Mouse (Mus musculus) embryonic facial prominence, embryonic 15.5 days (tissue): ENCODE measurements around the gene Col4a2. TPM values are rescaled to one million over a fixed set of nuclear protein-coding genes. Genes with fewer than 3 reads are reported as not detected.

Source experiments
- ATAC-seq: fragments of 200-750 bp; cut with Nextera tagmentation; 2 replicates; pipeline ENCODE4 v1.8.0; 2017; ENCODE audit warnings: low read depth, moderate TSS enrichment; ENCODE audit not compliant: insufficient number of reproducible peaks, low FRiP score, low TSS enrichment
- H3K27ac ChIP-seq: fragments of 300-500 bp; sonication (generic); replicated peaks from 2 replicates; pipeline ENCODE4 v1.5.1; 2015; ENCODE audit warnings: mild to moderate bottlenecking, inconsistent platforms
- H3K27me3 ChIP-seq: fragments of 300-500 bp; sonication (generic); 2 replicates; pipeline ENCODE4 v1.6.1; 2015; ENCODE audit warnings: inconsistent platforms
- H3K36me3 ChIP-seq: fragments of 300-500 bp; sonication (generic); 2 replicates; pipeline ENCODE4 v1.6.1; 2015; ENCODE audit warnings: mild to moderate bottlenecking, inconsistent platforms
- H3K4me1 ChIP-seq: fragments of 300-500 bp; sonication (generic); 2 replicates; pipeline ENCODE4 v1.6.1; 2015; ENCODE audit warnings: inconsistent platforms
- H3K4me2 ChIP-seq: fragments of 300-500 bp; sonication (generic); replicated peaks from 2 replicates; pipeline ENCODE4 v1.6.1; 2015; ENCODE audit warnings: mild to moderate bottlenecking, inconsistent platforms
- H3K4me3 ChIP-seq: fragments of 300-500 bp; sonication (generic); replicated peaks from 2 replicates; pipeline ENCODE4 v1.5.1; 2015; ENCODE audit warnings: mild to moderate bottlenecking, inconsistent platforms
- H3K9ac ChIP-seq: fragments of 300-500 bp; sonication (generic); 2 replicates; pipeline ENCODE4 v1.6.1; 2015; ENCODE audit warnings: inconsistent platforms
- H3K9me3 ChIP-seq: fragments of 300-500 bp; sonication (generic); replicated peaks from 2 replicates; pipeline ENCODE4 v1.6.1; 2016; ENCODE audit warnings: inconsistent platforms
- WGBS: fragments of 180-500 bp; shearing (Covaris S2); methylation state at CpG from one replicate; pipeline ENCODE4 v1.1.7; 2015; 5-methylcytosine and 5-hydroxymethylcytosine counted together
- polyA plus RNA-seq: library from polyadenylated mRNA; unstranded; fragments of >200 nt; fragmentation: Nextera tagmentation; extraction: Ambion mirVana; gene quantifications from 2 replicates; pipeline ENCODE4 v1.2.1, GENCODE M21; 2015

Gene Col4a2
- polyA plus RNA-seq, 1 experiment from 2014 or later = 86.9 TPM

DNA sequence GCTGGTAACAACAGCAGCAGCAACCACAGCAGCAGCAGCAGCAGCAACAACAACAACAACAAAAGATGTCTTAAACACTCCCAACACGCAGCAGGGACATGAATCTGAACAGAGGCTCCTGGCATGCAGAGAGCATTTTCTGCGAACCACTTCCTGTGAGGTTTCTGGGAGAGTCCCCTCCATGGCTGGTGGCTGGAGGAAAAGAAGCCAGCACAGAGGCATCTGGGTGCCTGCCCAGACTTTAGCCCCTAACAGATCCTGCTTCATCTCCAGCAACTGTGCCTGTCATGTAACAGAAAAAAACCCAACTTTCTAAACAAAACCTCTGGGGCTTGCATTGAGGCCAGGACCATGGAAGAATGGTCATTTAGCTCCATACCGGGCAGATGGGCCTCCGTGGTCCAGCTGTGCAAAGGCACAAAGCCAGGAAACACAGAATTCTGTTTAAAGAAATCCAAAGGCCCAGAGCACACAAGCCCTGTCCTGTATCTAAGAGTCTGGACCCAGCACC, 34.4 kb upstream of the Col4a2 start:
- H3K9ac ChIP-seq = no peak overlapping the region
- ATAC-seq = no peak
- H3K36me3 ChIP-seq = no peaks in the 10 kb centered on the region
- peak overlapping the region; percentile 58 for H3K27ac ChIP-seq
- no peak overlapping the region for H3K4me2 ChIP-seq
- no peaks in the 10 kb centered on the region for H3K9me3 ChIP-seq
- H3K4me1 ChIP-seq = peaks cover 56% of the 10 kb centered on the region
- no peaks in the 10 kb centered on the region for H3K27me3 ChIP-seq
- 44% methylated on average over 4 of the region's 4 CpGs for WGBS
- no peak overlapping the region for H3K4me3 ChIP-seq

GRCm38 (mm10) chr8:11279296-11279826, 33.2 kb upstream of the Col4a2 start:
- 51% methylated on average over 20 of the region's 20 CpGs for WGBS
- no peak for ATAC-seq
- no peaks in the 10 kb centered on the region for H3K27me3 ChIP-seq
- H3K4me2 ChIP-seq = peak overlapping the region; percentile 17
- no peak overlapping the region for H3K4me3 ChIP-seq
- no peaks in the 10 kb centered on the region for H3K9me3 ChIP-seq
- H3K9ac ChIP-seq = no peak overlapping the region
- peak overlapping the region; percentile 58; the same call in 1 of the 2 replicates for H3K27ac ChIP-seq
- peaks cover 55% of the 10 kb centered on the region for H3K4me1 ChIP-seq
- H3K36me3 ChIP-seq = no peaks in the 10 kb centered on the region

DNA sequence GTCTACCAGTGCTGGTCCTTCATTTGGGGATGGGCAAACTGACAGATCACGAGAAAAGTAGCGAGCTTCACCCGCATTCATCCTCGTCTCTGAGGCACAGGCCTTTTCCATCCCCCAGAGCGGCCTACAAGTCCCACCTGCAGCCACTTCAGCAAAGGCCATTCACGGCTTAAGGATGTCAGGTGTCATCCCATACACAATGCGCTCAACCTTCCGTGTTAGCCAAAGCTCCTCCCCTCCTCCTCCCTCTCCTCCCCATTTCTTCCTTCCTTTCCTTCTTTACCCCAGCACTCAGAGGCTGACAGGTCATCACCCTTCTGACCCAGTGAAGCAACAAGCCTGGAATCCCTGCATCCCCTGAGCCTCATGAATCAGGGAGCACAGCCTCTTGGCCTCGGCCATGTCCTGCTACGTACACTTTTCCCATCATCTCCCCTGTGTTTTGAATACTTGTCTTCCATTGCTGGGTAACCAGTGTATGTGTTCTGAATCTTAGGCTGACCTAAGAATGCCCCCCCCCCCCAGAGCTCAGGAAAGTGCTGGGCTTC, 31.8 kb upstream of the Col4a2 start:
- no peaks in the 10 kb centered on the region for H3K9me3 ChIP-seq
- H3K9ac ChIP-seq = no peak overlapping the region
- no peaks in the 10 kb centered on the region for H3K27me3 ChIP-seq
- H3K36me3 ChIP-seq = no peaks in the 10 kb centered on the region
- WGBS = 78% methylated on average over 10 of the region's 10 CpGs
- H3K4me3 ChIP-seq = no peak overlapping the region
- H3K4me1 ChIP-seq = peaks cover 47% of the 10 kb centered on the region
- no peak for ATAC-seq
- H3K27ac ChIP-seq = no peak overlapping the region
- no peak overlapping the region for H3K4me2 ChIP-seq

- WGBS = 76% methylated on average over 10 of the region's 10 CpGs
- Histone ChIP-seq H3K27me3 (no peaks in the 10 kb centered on the region), H3K27ac (no peak overlapping the region), H3K9me3 (no peaks in the 10 kb centered on the region), H3K9ac (no peak overlapping the region), H3K4me3 (no peak overlapping the region), H3K36me3 (no peaks in the 10 kb centered on the region), H3K4me2 (no peak overlapping the region), H3K4me1 (peaks cover 44% of the 10 kb centered on the region)
- no peak for ATAC-seq
Observed at GRCm38 (mm10) chr8:11282139-11282538, 30.5 kb upstream of the Col4a2 start.

GRCm38 (mm10) chr8:11282696-11283095, 29.9 kb upstream of the Col4a2 start:
- H3K4me1 ChIP-seq = peaks cover 38% of the 10 kb centered on the region
- H3K27me3 ChIP-seq = no peaks in the 10 kb centered on the region
- no peak overlapping the region for H3K27ac ChIP-seq
- no peak overlapping the region for H3K9ac ChIP-seq
- no peak overlapping the region for H3K4me3 ChIP-seq
- WGBS = 78% methylated on average over 7 of the region's 7 CpGs
- no peaks in the 10 kb centered on the region for H3K9me3 ChIP-seq
- no peak for ATAC-seq
- no peaks in the 10 kb centered on the region for H3K36me3 ChIP-seq
- H3K4me2 ChIP-seq = no peak overlapping the region

DNA sequence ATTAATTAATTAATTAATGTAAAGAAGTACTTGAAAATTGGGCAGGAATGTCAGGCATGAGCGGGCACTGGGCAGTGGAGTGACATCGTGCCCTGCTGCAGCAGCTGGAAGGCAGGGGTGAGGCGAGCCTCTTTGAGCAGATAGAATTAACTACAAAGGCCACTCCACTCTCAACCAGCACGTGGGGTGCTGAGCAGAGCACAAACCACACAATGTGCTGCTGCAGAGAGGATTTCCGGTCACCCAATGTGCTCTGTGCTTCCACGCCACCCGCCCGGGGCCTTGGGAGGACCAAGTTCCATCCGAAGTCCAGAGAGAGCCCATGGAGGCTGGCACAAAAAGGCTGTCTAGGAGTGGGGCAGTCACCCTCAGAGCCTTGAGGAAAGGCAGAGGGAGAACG, 29.4 kb upstream of the Col4a2 start:
- H3K36me3 ChIP-seq = no peaks in the 10 kb centered on the region
- H3K9me3 ChIP-seq = no peaks in the 10 kb centered on the region
- 70% methylated on average over 10 of the region's 10 CpGs for WGBS
- H3K27ac ChIP-seq = 0 out of 2 replicates have a peak overlapping the region, but pooled peaks have one; percentile 22
- no peak overlapping the region for H3K4me2 ChIP-seq
- H3K4me1 ChIP-seq = peaks cover 33% of the 10 kb centered on the region
- no peak overlapping the region for H3K9ac ChIP-seq
- ATAC-seq = no peak
- H3K4me3 ChIP-seq = no peak overlapping the region
- no peaks in the 10 kb centered on the region for H3K27me3 ChIP-seq

DNA sequence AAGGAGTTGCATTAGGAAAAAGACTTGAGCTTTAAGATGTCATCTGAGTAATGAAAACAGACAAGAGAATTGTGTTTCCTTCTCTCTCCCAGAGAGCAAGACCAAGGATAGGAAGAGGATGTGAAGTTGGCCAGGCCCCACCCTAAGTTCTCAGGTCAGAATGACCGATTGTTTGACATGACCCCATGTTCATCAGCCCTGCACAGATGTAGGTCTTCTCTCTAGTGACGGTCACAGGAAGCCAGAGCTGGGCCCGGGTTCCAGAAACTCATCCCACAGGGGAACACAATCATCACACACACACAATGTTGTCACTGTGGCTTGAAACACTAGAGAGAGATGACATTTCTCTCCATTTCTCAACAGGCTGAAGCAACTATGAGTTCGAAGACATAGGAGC, 27.2 kb upstream of the Col4a2 start:
- no peak overlapping the region for H3K27ac ChIP-seq
- no peaks in the 10 kb centered on the region for H3K9me3 ChIP-seq
- H3K4me2 ChIP-seq = no peak overlapping the region
- no peak overlapping the region for H3K4me3 ChIP-seq
- H3K9ac ChIP-seq = no peak overlapping the region
- no peaks in the 10 kb centered on the region for H3K36me3 ChIP-seq
- H3K4me1 ChIP-seq = peaks cover 24% of the 10 kb centered on the region
- ATAC-seq = no peak
- H3K27me3 ChIP-seq = no peaks in the 10 kb centered on the region
- WGBS = 73% methylated on average over 4 of the region's 4 CpGs

DNA sequence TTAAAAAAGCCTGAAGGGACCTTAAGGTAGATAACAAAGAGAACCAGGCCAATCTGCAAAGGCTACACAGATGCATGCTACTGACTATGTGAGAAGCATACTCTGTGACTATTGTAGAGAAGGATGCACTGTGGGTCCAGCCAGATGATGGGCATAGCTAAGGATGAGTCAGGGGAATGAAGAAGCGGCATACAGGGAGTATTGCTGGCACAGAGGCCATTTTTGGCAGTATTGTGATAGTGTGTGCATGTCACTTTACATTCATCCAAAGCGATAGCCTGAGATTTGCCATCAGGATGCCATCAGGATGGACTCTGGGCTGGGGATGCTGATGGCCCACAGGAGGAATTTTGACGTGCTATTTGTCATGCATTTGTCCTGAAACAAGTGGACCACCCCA, 25.5 kb upstream of the Col4a2 start:
- WGBS = 80% methylated on average over 3 of the region's 3 CpGs
- Histone ChIP-seq H3K27ac (no peak overlapping the region), H3K4me2 (no peak overlapping the region), H3K4me1 (peaks cover 34% of the 10 kb centered on the region), H3K9ac (no peak overlapping the region), H3K27me3 (no peaks in the 10 kb centered on the region), H3K4me3 (no peak overlapping the region), H3K36me3 (no peaks in the 10 kb centered on the region), H3K9me3 (no peaks in the 10 kb centered on the region)
- no peak for ATAC-seq

DNA sequence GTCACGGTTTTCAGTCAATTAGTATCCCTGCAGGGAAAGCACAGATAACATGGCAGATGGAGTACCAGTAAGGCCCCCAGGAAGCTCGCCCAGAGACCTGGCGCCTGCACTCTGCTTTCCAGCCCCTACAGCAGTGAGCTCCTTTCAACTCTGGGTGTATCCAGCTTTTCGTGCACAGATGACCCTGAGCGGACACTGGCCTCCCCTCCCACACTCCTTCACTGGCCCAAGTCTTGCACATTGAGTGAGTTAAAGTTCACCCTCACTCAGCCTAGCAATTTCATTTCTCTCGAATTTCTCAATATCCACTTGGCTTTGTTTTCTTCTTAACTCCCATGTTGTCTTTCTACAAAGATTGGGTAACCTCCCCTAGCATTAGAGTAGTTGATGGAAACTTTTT, 24.3 kb upstream of the Col4a2 start:
- H3K36me3 ChIP-seq = no peaks in the 10 kb centered on the region
- no peak overlapping the region for H3K27ac ChIP-seq
- H3K4me3 ChIP-seq = no peak overlapping the region
- H3K27me3 ChIP-seq = no peaks in the 10 kb centered on the region
- no peak overlapping the region for H3K9ac ChIP-seq
- H3K9me3 ChIP-seq = no peaks in the 10 kb centered on the region
- 66% methylated on average over 6 of the region's 6 CpGs for WGBS
- peaks cover 28% of the 10 kb centered on the region for H3K4me1 ChIP-seq
- no peak overlapping the region for H3K4me2 ChIP-seq
- ATAC-seq = no peak

- Histone ChIP-seq H3K36me3 (no peaks in the 10 kb centered on the region), H3K27me3 (no peaks in the 10 kb centered on the region), H3K4me3 (no peak overlapping the region), H3K4me1 (peaks cover 20% of the 10 kb centered on the region; the same call in 1 of the 2 replicates), H3K9me3 (no peaks in the 10 kb centered on the region), H3K27ac (no peak overlapping the region), H3K9ac (no peak overlapping the region), H3K4me2 (no peak overlapping the region)
- WGBS = 17% methylated on average over 1 of the region's 1 CpGs
- no peak for ATAC-seq
Observed at GRCm38 (mm10) chr8:11290533-11290932, 22.1 kb upstream of the Col4a2 start.

DNA sequence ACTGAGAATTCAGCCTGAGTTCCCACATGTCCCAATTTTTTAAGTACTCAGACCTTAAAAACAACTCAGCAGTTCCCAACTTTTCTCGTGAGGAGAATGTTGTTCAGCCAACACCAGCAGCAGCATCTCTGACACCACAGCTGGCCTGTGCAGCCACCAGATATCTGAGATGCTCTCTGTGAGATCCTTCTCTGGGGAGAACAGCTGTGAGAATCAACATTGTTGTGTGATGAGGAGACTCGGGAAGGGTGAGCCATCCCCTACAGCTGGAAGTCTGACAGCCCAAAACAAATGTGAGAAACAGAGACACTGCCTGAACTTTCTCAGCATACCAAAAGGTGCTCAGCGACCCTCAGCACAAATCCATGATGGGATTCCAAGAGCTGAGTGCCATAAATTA, 20.0 kb upstream of the Col4a2 start:
- H3K9ac ChIP-seq = no peak overlapping the region
- H3K4me2 ChIP-seq = no peak overlapping the region
- peaks cover 32% of the 10 kb centered on the region for H3K4me1 ChIP-seq
- H3K4me3 ChIP-seq = no peak overlapping the region
- 44% methylated on average over 3 of the region's 3 CpGs for WGBS
- no peaks in the 10 kb centered on the region for H3K9me3 ChIP-seq
- no peak overlapping the region for H3K27ac ChIP-seq
- H3K27me3 ChIP-seq = no peaks in the 10 kb centered on the region
- no peak for ATAC-seq
- H3K36me3 ChIP-seq = no peaks in the 10 kb centered on the region
